Mouse (Mus musculus): ENCODE data around the gene Ggt1. TPM values are rescaled to one million over a fixed set of nuclear protein-coding genes. Genes with fewer than 3 reads are reported as not detected.

Ggt1 gene
- polyA plus RNA-seq, 1 experiment from 2014 or later = 0.75 TPM

DNA sequence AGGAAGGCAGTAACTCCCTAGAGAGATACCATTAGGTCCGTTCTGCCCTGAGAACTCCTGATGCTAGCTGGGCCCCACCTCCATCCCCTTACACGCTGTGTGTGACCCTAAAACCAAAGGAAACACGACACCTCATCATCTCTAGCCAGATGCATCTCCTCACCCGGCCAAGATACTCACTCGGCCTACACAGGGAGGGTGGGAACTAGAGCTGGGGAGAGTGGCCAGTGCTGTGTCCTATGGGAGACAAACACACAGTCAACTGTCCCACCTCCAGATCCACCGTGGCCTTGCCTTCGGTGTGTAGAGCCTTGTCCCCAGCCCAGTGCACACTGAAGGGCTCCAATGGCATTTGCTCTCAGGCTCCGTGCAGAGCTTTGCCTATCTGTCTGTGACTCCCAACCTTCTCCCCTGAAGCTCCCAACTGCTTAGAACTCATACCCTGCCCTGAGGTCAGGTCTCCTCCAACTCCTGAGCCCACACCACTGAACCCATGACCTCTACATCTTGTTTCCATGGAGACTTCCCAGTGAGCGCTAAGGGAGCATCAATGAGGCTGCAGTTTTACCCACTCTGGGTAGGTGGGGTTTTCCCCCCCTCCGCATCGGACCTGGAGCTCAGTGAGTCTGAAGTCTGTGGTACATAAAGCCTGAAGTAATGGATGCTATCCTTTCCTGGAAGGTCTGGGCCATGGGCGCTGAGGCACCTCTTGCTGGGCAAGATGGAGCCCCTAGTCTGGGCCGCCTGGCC, 8.5 kb upstream of the Ggt1 start:
- 62% methylated on average over 13 of the region's 13 CpGs for WGBS
- Histone ChIP-seq H3K27ac (replicated peaks; ENCODE audit: low read depth, low read length) (no peak overlapping the region), H3K4me3 (ENCODE audit: low read depth, low read length) (no peak overlapping the region), H3K9me3 (ENCODE audit: control insufficient read depth, low read length) (no peaks in the 10 kb centered on the region), H3K27me3 (ENCODE audit: control insufficient read depth, insufficient read depth, low read length) (no peaks in the 10 kb centered on the region), H3K4me2 (ENCODE audit: low read depth, severe bottlenecking) (no peak overlapping the region), H3K4me1 (ENCODE audit: control insufficient read depth, insufficient read depth, low read length) (peaks cover 4% of the 10 kb centered on the region; the same call in 1 of the 2 replicates), H3K36me3 (ENCODE audit: control insufficient read depth, insufficient read depth, low read length) (no peaks in the 10 kb centered on the region), H3K9ac (ENCODE audit: low read length) (no peak overlapping the region)
- ATAC-seq (ENCODE audit: insufficient number of reproducible peaks, low FRiP score, low TSS enrichment, low read depth) (no peak), DNase-seq (ENCODE audit: low spot score) (no peak)

DNA sequence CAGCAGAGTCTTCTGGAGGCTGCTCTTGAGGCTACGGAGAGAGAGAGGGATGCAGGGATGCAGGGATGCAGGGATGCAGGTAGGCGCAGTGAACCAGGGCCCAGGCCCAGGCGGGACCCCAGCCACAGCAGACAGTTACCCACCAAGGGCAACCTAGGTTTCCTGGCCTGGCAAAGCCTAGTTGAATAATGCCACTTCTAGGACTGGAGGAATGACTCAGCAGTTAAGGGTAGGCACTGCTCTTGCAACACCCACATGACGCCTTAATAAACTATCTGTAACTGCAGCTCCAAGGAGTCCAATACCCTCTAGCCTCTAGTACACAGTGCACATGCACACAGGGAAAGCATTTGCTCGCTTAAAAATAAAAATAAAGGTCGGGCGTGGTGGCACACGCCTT, 7.3 kb upstream of the Ggt1 start:
- no peak for ATAC-seq (ENCODE audit: insufficient number of reproducible peaks, low FRiP score, low TSS enrichment, low read depth)
- H3K9ac ChIP-seq (ENCODE audit: low read length) = no peak overlapping the region
- no peak overlapping the region for H3K4me3 ChIP-seq (ENCODE audit: low read depth, low read length)
- H3K27ac ChIP-seq (replicated peaks; ENCODE audit: low read depth, low read length) = no peak overlapping the region
- H3K4me2 ChIP-seq (ENCODE audit: low read depth, severe bottlenecking) = no peak overlapping the region
- peaks cover 2% of the 10 kb centered on the region; the same call in 1 of the 2 replicates for H3K27me3 ChIP-seq (ENCODE audit: control insufficient read depth, insufficient read depth, low read length)
- no peaks in the 10 kb centered on the region for H3K36me3 ChIP-seq (ENCODE audit: control insufficient read depth, insufficient read depth, low read length)
- peaks cover 8% of the 10 kb centered on the region for H3K4me1 ChIP-seq (ENCODE audit: control insufficient read depth, insufficient read depth, low read length)
- 95% methylated on average over 8 of the region's 8 CpGs for WGBS
- no peak for DNase-seq (ENCODE audit: low spot score)
- H3K9me3 ChIP-seq (ENCODE audit: control insufficient read depth, low read length) = no peaks in the 10 kb centered on the region

GRCm38 (mm10) chr10:75555557-75555956, 5.8 kb upstream of the Ggt1 start:
- Histone ChIP-seq H3K9me3 (ENCODE audit: control insufficient read depth, low read length) (no peaks in the 10 kb centered on the region), H3K27ac (replicated peaks; ENCODE audit: low read depth, low read length) (no peak overlapping the region), H3K27me3 (ENCODE audit: control insufficient read depth, insufficient read depth, low read length) (peaks cover 6% of the 10 kb centered on the region; the same call in 1 of the 2 replicates), H3K36me3 (ENCODE audit: control insufficient read depth, insufficient read depth, low read length) (no peaks in the 10 kb centered on the region), H3K4me1 (ENCODE audit: control insufficient read depth, insufficient read depth, low read length) (peaks cover 17% of the 10 kb centered on the region), H3K4me2 (ENCODE audit: low read depth, severe bottlenecking) (no peak overlapping the region), H3K4me3 (ENCODE audit: low read depth, low read length) (no peak overlapping the region), H3K9ac (ENCODE audit: low read length) (no peak overlapping the region)
- 71% methylated on average over 6 of the region's 6 CpGs for WGBS
- DNase-seq (ENCODE audit: low spot score) (no peak), ATAC-seq (ENCODE audit: insufficient number of reproducible peaks, low FRiP score, low TSS enrichment, low read depth) (no peak)

GRCm38 (mm10) chr10:75556026-75556425, 5.4 kb upstream of the Ggt1 start:
- ATAC-seq (ENCODE audit: insufficient number of reproducible peaks, low FRiP score, low TSS enrichment, low read depth) (no peak), DNase-seq (ENCODE audit: low spot score) (no peak)
- Histone ChIP-seq H3K27ac (replicated peaks; ENCODE audit: low read depth, low read length) (no peak overlapping the region), H3K9me3 (ENCODE audit: control insufficient read depth, low read length) (no peaks in the 10 kb centered on the region), H3K4me1 (ENCODE audit: control insufficient read depth, insufficient read depth, low read length) (peaks cover 17% of the 10 kb centered on the region), H3K36me3 (ENCODE audit: control insufficient read depth, insufficient read depth, low read length) (no peaks in the 10 kb centered on the region), H3K4me2 (ENCODE audit: low read depth, severe bottlenecking) (no peak overlapping the region), H3K27me3 (ENCODE audit: control insufficient read depth, insufficient read depth, low read length) (peaks cover 7% of the 10 kb centered on the region; the same call in 1 of the 2 replicates), H3K9ac (ENCODE audit: low read length) (no peak overlapping the region), H3K4me3 (ENCODE audit: low read depth, low read length) (no peak overlapping the region)
- WGBS = 63% methylated on average over 9 of the region's 9 CpGs

DNA sequence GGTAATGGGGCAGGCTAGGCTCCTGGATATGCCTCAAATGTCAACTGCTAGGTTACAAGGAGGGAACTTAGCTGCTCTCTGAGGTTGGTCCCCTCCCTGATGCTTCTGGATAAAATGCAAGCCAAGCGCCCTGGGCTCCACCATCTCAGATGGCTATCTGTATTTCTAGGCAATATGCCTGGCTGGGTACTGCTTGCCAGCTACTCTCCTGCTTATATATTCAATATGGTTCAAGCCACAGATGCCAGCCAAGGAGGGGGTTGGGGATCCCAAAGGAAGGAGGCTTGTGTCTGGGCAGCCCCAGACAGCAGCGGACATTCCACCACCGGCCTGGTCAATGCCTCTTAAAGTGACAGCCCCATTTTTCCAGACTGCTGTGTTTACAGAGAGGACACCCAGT, 2.9 kb upstream of the Ggt1 start:
- peaks cover 9% of the 10 kb centered on the region; the same call in 1 of the 2 replicates for H3K27me3 ChIP-seq (ENCODE audit: control insufficient read depth, insufficient read depth, low read length)
- ATAC-seq (ENCODE audit: insufficient number of reproducible peaks, low FRiP score, low TSS enrichment, low read depth) (no peak), DNase-seq (ENCODE audit: low spot score) (no peak)
- no peak overlapping the region for H3K9ac ChIP-seq (ENCODE audit: low read length)
- no peak overlapping the region for H3K4me3 ChIP-seq (ENCODE audit: low read depth, low read length)
- WGBS = 22% methylated on average over 3 of the region's 3 CpGs
- H3K27ac ChIP-seq (replicated peaks; ENCODE audit: low read depth, low read length) = no peak overlapping the region
- no peaks in the 10 kb centered on the region for H3K36me3 ChIP-seq (ENCODE audit: control insufficient read depth, insufficient read depth, low read length)
- H3K4me1 ChIP-seq (ENCODE audit: control insufficient read depth, insufficient read depth, low read length) = peaks cover 14% of the 10 kb centered on the region
- H3K9me3 ChIP-seq (ENCODE audit: control insufficient read depth, low read length) = no peaks in the 10 kb centered on the region
- 0 out of 2 replicates have a peak overlapping the region, but pooled peaks have one; percentile 22 for H3K4me2 ChIP-seq (ENCODE audit: low read depth, severe bottlenecking)

GRCm38 (mm10) chr10:75559041-75559675, 2.2 kb upstream of the Ggt1 start:
- 7% methylated on average over 14 of the region's 14 CpGs for WGBS
- Histone ChIP-seq H3K27ac (replicated peaks; ENCODE audit: low read depth, low read length) (no peak overlapping the region), H3K27me3 (ENCODE audit: control insufficient read depth, insufficient read depth, low read length) (peaks cover 9% of the 10 kb centered on the region; the same call in 1 of the 2 replicates), H3K4me3 (ENCODE audit: low read depth, low read length) (peak overlapping the region; percentile 44), H3K9ac (ENCODE audit: low read length) (no peak overlapping the region), H3K36me3 (ENCODE audit: control insufficient read depth, insufficient read depth, low read length) (no peaks in the 10 kb centered on the region), H3K4me1 (ENCODE audit: control insufficient read depth, insufficient read depth, low read length) (peaks cover 14% of the 10 kb centered on the region), H3K9me3 (ENCODE audit: control insufficient read depth, low read length) (no peaks in the 10 kb centered on the region), H3K4me2 (ENCODE audit: low read depth, severe bottlenecking) (peak overlapping the region; percentile 96)
- DNase-seq (ENCODE audit: low spot score) (no peak), ATAC-seq (ENCODE audit: insufficient number of reproducible peaks, low FRiP score, low TSS enrichment, low read depth) (no peak; the same call in 1 of the 2 replicates)

GRCm38 (mm10) chr10:75559676-75560548, 1.5 kb upstream of the Ggt1 start, which contains the start of gene Lrrc75b:
Gene Lrrc75b, minus strand, starts transcription at chr10:75560330.
- Histone ChIP-seq H3K4me3 (ENCODE audit: low read depth, low read length) (peak within 1 kb of the TSS; percentile 44), H3K4me1 (ENCODE audit: control insufficient read depth, insufficient read depth, low read length) (peaks cover 14% of the 10 kb centered on the region), H3K4me2 (ENCODE audit: low read depth, severe bottlenecking) (peak within 1 kb of the TSS; percentile 96), H3K9ac (ENCODE audit: low read length) (peak within 1 kb of the TSS; percentile 71), H3K27me3 (ENCODE audit: control insufficient read depth, insufficient read depth, low read length) (peaks cover 9% of the 10 kb centered on the region; the same call in 1 of the 2 replicates), H3K27ac (replicated peaks; ENCODE audit: low read depth, low read length) (no peak within 1 kb of the TSS), H3K36me3 (ENCODE audit: control insufficient read depth, insufficient read depth, low read length) (no peaks in the 10 kb centered on the region), H3K9me3 (ENCODE audit: control insufficient read depth, low read length) (no peaks in the 10 kb centered on the region)
- DNase-seq (ENCODE audit: low spot score) = peak; percentile 63
- WGBS = under 1% methylated on average over 73 of the region's 75 CpGs
- ATAC-seq (ENCODE audit: insufficient number of reproducible peaks, low FRiP score, low TSS enrichment, low read depth) = peak; percentile 14; the same call in 1 of the 2 replicates

GRCm38 (mm10) chr10:75560549-75560899, 880 bp upstream of the Ggt1 start:
- Histone ChIP-seq H3K9me3 (ENCODE audit: control insufficient read depth, low read length) (no peaks in the 10 kb centered on the region), H3K4me2 (ENCODE audit: low read depth, severe bottlenecking) (peak overlapping the region; percentile 96), H3K9ac (ENCODE audit: low read length) (peak overlapping the region; percentile 71; the same call in 1 of the 2 replicates), H3K36me3 (ENCODE audit: control insufficient read depth, insufficient read depth, low read length) (no peaks in the 10 kb centered on the region), H3K27me3 (ENCODE audit: control insufficient read depth, insufficient read depth, low read length) (peaks cover 9% of the 10 kb centered on the region; the same call in 1 of the 2 replicates), H3K4me1 (ENCODE audit: control insufficient read depth, insufficient read depth, low read length) (peaks cover 14% of the 10 kb centered on the region), H3K4me3 (ENCODE audit: low read depth, low read length) (peak overlapping the region; percentile 44), H3K27ac (replicated peaks; ENCODE audit: low read depth, low read length) (no peak overlapping the region)
- WGBS = 5% methylated on average over 6 of the region's 6 CpGs
- peak; percentile 25; the same call in 1 of the 2 replicates for ATAC-seq (ENCODE audit: insufficient number of reproducible peaks, low FRiP score, low TSS enrichment, low read depth)
- peak; percentile 47 for DNase-seq (ENCODE audit: low spot score)
